Mouse (Mus musculus) limb, embryonic 11.5 days (tissue): ENCODE measurements at regions not wholly inside any gene's neighbourhood (a gene's known extent, or its start where the extent isn't known, plus 50 kb on each side); places are given as distances from the start of the nearest gene placed in this dataset.

ENCODE experiments used
- ATAC-seq: fragments of 200-750 bp; cut with Nextera tagmentation; 2 replicates; pipeline ENCODE4 v1.8.0; 2017; ENCODE audit warnings: low read depth; ENCODE audit not compliant: insufficient number of reproducible peaks, low FRiP score, low TSS enrichment
- DNase-seq: peaks from one replicate; pipeline ENCODE4 v3.0.0-alpha.2; 2015; ENCODE audit warnings: low spot score
- H3K27ac ChIP-seq: fragments of 300-500 bp; sonication (generic); replicated peaks from 2 replicates; pipeline ENCODE4 v1.5.1; 2014; ENCODE audit warnings: low read depth, mild to moderate bottlenecking, low read length
- H3K27me3 ChIP-seq: fragments of 300-500 bp; sonication (generic); 2 replicates; pipeline ENCODE4 v1.6.1; 2014; ENCODE audit warnings: mild to moderate bottlenecking, low read length, mixed read lengths; ENCODE audit not compliant: control insufficient read depth, insufficient read depth
- H3K36me3 ChIP-seq: fragments of 300-500 bp; sonication (generic); 2 replicates; pipeline ENCODE4 v1.6.1; 2014; ENCODE audit warnings: mild to moderate bottlenecking, low read length, moderate library complexity, mixed read lengths; ENCODE audit not compliant: control insufficient read depth, insufficient read depth
- H3K4me1 ChIP-seq: fragments of 300-500 bp; sonication (generic); 2 replicates; pipeline ENCODE4 v1.6.1; 2014; ENCODE audit warnings: low read length, mixed read lengths; ENCODE audit not compliant: control insufficient read depth, insufficient read depth
- H3K4me2 ChIP-seq: fragments of 300-500 bp; sonication (generic); 2 replicates; pipeline ENCODE4 v1.6.1; 2014; ENCODE audit warnings: low read depth, mild to moderate bottlenecking, moderate library complexity; ENCODE audit not compliant: severe bottlenecking
- H3K4me3 ChIP-seq: fragments of 300-500 bp; sonication (generic); 2 replicates; pipeline ENCODE4 v1.5.1; 2014; ENCODE audit warnings: low read depth, low read length
- H3K9ac ChIP-seq: fragments of 300-500 bp; sonication (generic); 2 replicates; pipeline ENCODE4 v1.6.1; 2014; ENCODE audit warnings: mild to moderate bottlenecking, low read length
- H3K9me3 ChIP-seq: fragments of 300-500 bp; sonication (generic); 2 replicates; pipeline ENCODE4 v1.6.1; 2016; ENCODE audit warnings: low read length; ENCODE audit not compliant: control insufficient read depth
- WGBS: fragments of 180-500 bp; shearing (Covaris S2); extraction: QIAGEN DNeasy Blood & Tissue Kit; methylation state at CpG from one replicate; pipeline ENCODE4 v1.1.7; 2014; 5-methylcytosine and 5-hydroxymethylcytosine counted together

GRCm38 (mm10) chr1:61050346-61050745 is 72.6 kb downstream of the Icos start:
- ATAC-seq, result no peak

GRCm38 (mm10) chr1:61053676-61054075 is 75.9 kb downstream of the Icos start:
- no peak overlapping the region for H3K27ac ChIP-seq
- H3K4me3 ChIP-seq, result no peak overlapping the region
- ATAC-seq (no peak), DNase-seq (no peak)
- H3K9ac ChIP-seq, result no peak overlapping the region
- no peaks in the 10 kb centered on the region for H3K9me3 ChIP-seq
- H3K4me1 ChIP-seq, result no peaks in the 10 kb centered on the region
- no peak overlapping the region for H3K4me2 ChIP-seq
- no peaks in the 10 kb centered on the region for H3K36me3 ChIP-seq
- WGBS, result 16% methylated on average over 1 of the region's 1 CpGs
- H3K27me3 ChIP-seq, result no peaks in the 10 kb centered on the region

More at GRCm38 (mm10) chr1:61050346-61050745, 72.6 kb downstream of the Icos start:
- H3K27me3 ChIP-seq, result no peaks in the 10 kb centered on the region
- DNase-seq, result no peak
- no peaks in the 10 kb centered on the region for H3K4me1 ChIP-seq
- WGBS, result 79% methylated on average over 4 of the region's 4 CpGs
- no peaks in the 10 kb centered on the region for H3K9me3 ChIP-seq
- H3K4me2 ChIP-seq, result no peak overlapping the region
- no peak overlapping the region for H3K9ac ChIP-seq
- no peak overlapping the region for H3K4me3 ChIP-seq
- no peak overlapping the region for H3K27ac ChIP-seq
- no peaks in the 10 kb centered on the region for H3K36me3 ChIP-seq

- H3K4me2 ChIP-seq, result no peak overlapping the region
- 86% methylated on average over 6 of the region's 6 CpGs for WGBS
- no peak overlapping the region for H3K4me3 ChIP-seq
- no peaks in the 10 kb centered on the region for H3K4me1 ChIP-seq
- no peaks in the 10 kb centered on the region for H3K36me3 ChIP-seq
- H3K27me3 ChIP-seq, result no peaks in the 10 kb centered on the region
- no peak for DNase-seq
- no peak overlapping the region for H3K27ac ChIP-seq
- no peaks in the 10 kb centered on the region for H3K9me3 ChIP-seq
- no peak for ATAC-seq
- H3K9ac ChIP-seq, result no peak overlapping the region
These were observed 76.7 kb downstream of the Icos start for GRCm38 (mm10) chr1:61054391-61054790.

- no peaks in the 10 kb centered on the region for H3K27me3 ChIP-seq
- H3K36me3 ChIP-seq, result no peaks in the 10 kb centered on the region
- ATAC-seq, result no peak
- DNase-seq, result peak; percentile 80
- WGBS, result 5% methylated on average over 8 of the region's 8 CpGs
- H3K27ac ChIP-seq, result no peak overlapping the region
- no peaks in the 10 kb centered on the region for H3K9me3 ChIP-seq
- no peak overlapping the region for H3K4me3 ChIP-seq
- H3K4me2 ChIP-seq, result no peak overlapping the region
- no peaks in the 10 kb centered on the region for H3K4me1 ChIP-seq
- no peak overlapping the region for H3K9ac ChIP-seq
These were observed 77.4 kb downstream of the Icos start for GRCm38 (mm10) chr1:61055176-61055575.

- Histone ChIP-seq H3K27me3 (no peaks in the 10 kb centered on the region), H3K4me3 (no peak overlapping the region), H3K4me1 (no peaks in the 10 kb centered on the region), H3K27ac (no peak overlapping the region), H3K36me3 (no peaks in the 10 kb centered on the region), H3K4me2 (no peak overlapping the region), H3K9me3 (no peaks in the 10 kb centered on the region), H3K9ac (no peak overlapping the region)
- DNase-seq, result no peak
- WGBS, result 43% methylated on average over 11 of the region's 11 CpGs
- ATAC-seq, result no peak
These were observed 82.3 kb downstream of the Icos start for GRCm38 (mm10) chr1:61059910-61060536.

- H3K4me1 ChIP-seq, result no peaks in the 10 kb centered on the region
- H3K4me3 ChIP-seq, result no peak overlapping the region
- H3K9ac ChIP-seq, result no peak overlapping the region
- H3K36me3 ChIP-seq, result no peaks in the 10 kb centered on the region
- WGBS, result 64% methylated on average over 3 of the region's 3 CpGs
- no peak overlapping the region for H3K27ac ChIP-seq
- DNase-seq (no peak), ATAC-seq (no peak)
- H3K27me3 ChIP-seq, result no peaks in the 10 kb centered on the region
- H3K9me3 ChIP-seq, result no peaks in the 10 kb centered on the region
- H3K4me2 ChIP-seq, result no peak overlapping the region
These were observed 84.2 kb downstream of the Icos start for GRCm38 (mm10) chr1:61061892-61062460.

- H3K27ac ChIP-seq, result no peak overlapping the region
- H3K27me3 ChIP-seq, result no peaks in the 10 kb centered on the region
- no peaks in the 10 kb centered on the region for H3K4me1 ChIP-seq
- ATAC-seq (no peak), DNase-seq (no peak)
- no peaks in the 10 kb centered on the region for H3K36me3 ChIP-seq
- 82% methylated on average over 6 of the region's 6 CpGs for WGBS
- H3K9me3 ChIP-seq, result no peaks in the 10 kb centered on the region
- no peak overlapping the region for H3K4me2 ChIP-seq
- H3K4me3 ChIP-seq, result no peak overlapping the region
- H3K9ac ChIP-seq, result no peak overlapping the region
These were observed 90.4 kb downstream of the Icos start for GRCm38 (mm10) chr1:61068112-61068511.

GRCm38 (mm10) chr1:61074127-61074526 is 96.4 kb downstream of the Icos start:
- WGBS, result 61% methylated on average over 2 of the region's 2 CpGs
- Histone ChIP-seq H3K27ac (no peak overlapping the region), H3K9me3 (no peaks in the 10 kb centered on the region), H3K4me2 (no peak overlapping the region), H3K4me1 (no peaks in the 10 kb centered on the region), H3K27me3 (no peaks in the 10 kb centered on the region), H3K36me3 (no peaks in the 10 kb centered on the region), H3K9ac (no peak overlapping the region), H3K4me3 (no peak overlapping the region)
- DNase-seq, result no peak
- ATAC-seq, result no peak

GRCm38 (mm10) chr1:61075335-61075734 is 97.6 kb downstream of the Icos start:
- no peaks in the 10 kb centered on the region for H3K9me3 ChIP-seq
- no peaks in the 10 kb centered on the region for H3K36me3 ChIP-seq
- WGBS, result 92% methylated on average over 1 of the region's 1 CpGs
- no peak for DNase-seq
- H3K4me2 ChIP-seq, result no peak overlapping the region
- no peaks in the 10 kb centered on the region for H3K27me3 ChIP-seq
- H3K9ac ChIP-seq, result no peak overlapping the region
- no peak for ATAC-seq
- no peaks in the 10 kb centered on the region for H3K4me1 ChIP-seq
- no peak overlapping the region for H3K4me3 ChIP-seq
- H3K27ac ChIP-seq, result no peak overlapping the region
